18 mouse cellular contexts compared by ENCODE assay signal in the genomic region with DNA sequence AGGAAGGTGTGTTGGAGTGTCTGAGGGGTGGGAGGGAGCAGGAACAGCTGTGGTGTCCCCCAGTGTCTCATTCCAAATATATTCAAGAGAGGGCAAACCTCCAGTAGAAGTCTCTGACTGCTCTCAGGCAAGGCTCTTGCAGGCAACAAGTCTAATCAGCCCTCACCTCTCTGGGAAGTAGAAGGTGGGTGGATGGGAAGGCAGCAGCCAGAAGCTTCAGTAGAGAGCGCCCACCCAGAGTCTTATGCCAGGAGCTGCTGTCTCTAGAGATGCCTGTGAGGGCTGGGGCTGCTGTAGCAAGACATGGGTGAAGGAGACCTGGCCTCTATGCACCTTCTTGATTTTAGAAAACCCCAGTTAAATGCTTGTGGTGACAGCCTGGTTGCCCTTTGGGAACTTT. TPM values are rescaled to one million over a fixed set of nuclear protein-coding genes. Genes with fewer than 3 reads are reported as not detected.
"Had no signal": no experiment of that assay in that cellular context is flagged by ENCODE, and none has a peak within 500 bp of the region (broad histone marks: within the 10 kb centered on the region; RNA-seq: fewer than 3 reads in every experiment).

No protein-coding gene starts in this region.

- H3K27me3 ChIP-seq: midbrain, embryonic 15.5 days; stomach, embryonic 15.5 days had no signal

- H3K9me3 ChIP-seq: lung, embryonic 15.5 days; megakaryocyte, embryonic 14.5 days; midbrain, embryonic 13.5 days; midbrain, embryonic 15.5 days; neural tube, embryonic 12.5 days; stomach, embryonic 15.5 days had no signal

- H3K27ac ChIP-seq: lung, embryonic 15.5 days; macrophage; midbrain, embryonic 13.5 days; midbrain, embryonic 15.5 days; neural tube, embryonic 12.5 days; stomach, embryonic 15.5 days; stomach, postnatal 0 days had no signal

- DNase-seq: liver, postnatal 0 days; lung, adult 2 months; lung, postnatal 14 days; lung, postnatal 36 days; thymus, adult 2 months; thymus, postnatal 25 days; thymus, postnatal 4 days had no signal

- ATAC-seq: liver, postnatal 0 days; lung, postnatal 0 days; midbrain, embryonic 13.5 days; midbrain, embryonic 15.5 days had no signal

- H3K9ac ChIP-seq: liver, postnatal 0 days; lung, embryonic 15.5 days; midbrain, embryonic 13.5 days; midbrain, embryonic 15.5 days; neural tube, embryonic 12.5 days; stomach, embryonic 15.5 days had no signal

- H3K4me2 ChIP-seq: lung, embryonic 15.5 days; midbrain, embryonic 11.5 days; midbrain, embryonic 13.5 days; midbrain, embryonic 15.5 days; neural tube, embryonic 12.5 days; stomach, embryonic 15.5 days had no signal

- H3K4me3 ChIP-seq: lung, embryonic 15.5 days; megakaryocyte, embryonic 14.5 days; midbrain, embryonic 13.5 days; midbrain, embryonic 15.5 days; neural tube, embryonic 12.5 days; stomach, embryonic 15.5 days had no signal

RNA-seq across cellular contexts. Expression of a gene that starts 15.8 kb away (rescaled TPM):
- total RNA-seq: monocyte, adult 5-6 weeks had no signal
